Mouse (Mus musculus): ENCODE measurements around the gene Nanos1.

DNA sequence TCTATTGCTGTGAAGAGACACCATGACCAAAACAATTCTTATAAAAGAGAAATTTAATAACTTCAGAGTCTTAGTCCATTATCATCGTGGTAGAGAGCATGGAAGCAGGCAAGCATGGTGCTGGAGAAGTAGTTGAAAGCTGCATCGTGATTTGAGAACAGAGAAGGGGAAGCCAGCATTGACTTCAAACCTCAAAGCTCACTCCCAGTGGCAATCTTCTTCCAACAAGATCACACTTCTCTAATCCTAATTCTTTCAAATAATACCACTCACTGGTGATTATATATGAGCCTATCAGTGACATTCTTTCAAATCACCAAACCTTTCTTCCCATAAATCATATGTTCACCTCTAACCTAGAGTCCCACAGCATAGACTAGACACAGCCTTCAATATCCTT lies 49.1 kb downstream of the Nanos1 start:
- TF ChIP-seq USF1 (IDR thresholded peaks at IDR 0.05; ENCODE audit: low read depth, low read length) (no peak), CTCF (IDR thresholded peaks at IDR 0.05 in 2 of 3, conservative IDR thresholded peaks at IDR 0.05 in 1 of 3; ENCODE audit: control insufficient read depth in 1 of 3, insufficient read depth in 1 of 3, low read depth in 2 of 3, low read length in 3 of 3, poor library complexity in 1 of 3, severe bottlenecking in 1 of 3) (no peak), MEF2A (IDR thresholded peaks at IDR 0.05; ENCODE audit: extremely low read depth, insufficient replicate concordance, low read depth, low read length, poor library complexity, severe bottlenecking) (no peak), POLR2AphosphoS2 (IDR thresholded peaks at IDR 0.05; ENCODE audit: low read length) (no peak), MAX (IDR thresholded peaks at IDR 0.05; ENCODE audit: low read length) (no peak), TAL1 (IDR thresholded peaks at IDR 0.05; ENCODE audit: low read length) (no peak), GABPA (IDR thresholded peaks at IDR 0.05; ENCODE audit: low read depth, low read length) (no peak), MAZ (IDR thresholded peaks at IDR 0.05; ENCODE audit: low read depth, low read length) (no peak)
